Mouse (Mus musculus): ENCODE results near the gene Kap.

GRCm38 (mm10) chr6:133853526-133853925, at the start of gene Kap:
- TF ChIP-seq EP300 (optimal IDR thresholded peaks at IDR 0.05) (no peak), CTCF (IDR thresholded peaks at IDR 0.05; ENCODE audit: low read depth) (no peak)

Measured in stomach, postnatal 0 days (tissue).